Mouse (Mus musculus): ENCODE results near the gene Med26.
A peak's percentile ranks its signal among the peaks of the same experiment; 100 is the strongest.

Med26 gene

DNA sequence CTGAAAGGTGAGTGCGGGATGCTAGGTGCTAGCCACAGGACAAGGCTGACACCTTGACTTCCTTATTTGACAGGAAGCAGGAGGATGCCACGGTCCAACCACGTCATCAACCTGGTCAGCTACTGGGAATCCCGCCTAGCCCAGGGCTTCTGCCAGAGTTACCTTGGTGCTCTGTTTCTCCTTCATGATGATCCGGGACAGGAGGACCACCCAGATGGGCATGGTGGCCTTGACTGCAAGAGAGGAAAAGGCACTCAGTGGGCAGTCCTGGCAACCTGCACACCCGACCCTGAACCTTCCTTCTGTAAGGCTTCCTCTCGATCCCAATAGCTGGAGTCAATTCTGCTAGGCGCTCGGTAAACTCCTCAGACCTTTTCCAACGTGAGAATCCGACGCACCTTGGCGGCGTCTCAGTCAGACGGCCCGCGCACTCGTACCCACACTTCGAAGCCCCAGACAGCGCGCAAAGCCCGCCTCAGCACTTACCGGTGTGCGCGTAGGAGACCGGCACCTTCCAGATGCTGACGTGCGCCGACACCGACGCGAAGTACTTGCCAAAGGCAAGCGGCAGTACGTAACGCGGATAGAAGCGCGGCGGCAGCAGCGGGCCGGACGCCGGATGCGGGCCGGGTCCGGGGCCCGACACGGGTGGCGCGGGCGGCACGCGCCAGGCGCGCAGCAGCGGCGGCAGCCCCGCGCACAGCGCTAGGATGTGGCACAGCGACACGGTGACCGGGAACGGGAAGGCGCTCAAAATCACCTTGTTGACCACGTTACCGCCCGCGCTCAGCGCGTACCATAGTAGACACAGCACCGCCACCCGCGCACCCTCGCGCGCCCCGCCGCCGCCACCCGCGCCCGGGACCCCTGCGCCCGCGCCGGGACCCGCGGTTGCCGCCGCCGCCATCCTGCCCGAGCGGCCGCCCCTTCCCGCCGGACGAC, 56.1 kb downstream of the Med26 start, which contains the start of gene Slc35e1:
Slc35e1 (minus strand) TSS at position 935 of the 942 bp plus-strand sequence.
- peak; percentile 64 to 65 for DNase-seq (ENCODE audit: low spot score in 2 of 2)

DNA sequence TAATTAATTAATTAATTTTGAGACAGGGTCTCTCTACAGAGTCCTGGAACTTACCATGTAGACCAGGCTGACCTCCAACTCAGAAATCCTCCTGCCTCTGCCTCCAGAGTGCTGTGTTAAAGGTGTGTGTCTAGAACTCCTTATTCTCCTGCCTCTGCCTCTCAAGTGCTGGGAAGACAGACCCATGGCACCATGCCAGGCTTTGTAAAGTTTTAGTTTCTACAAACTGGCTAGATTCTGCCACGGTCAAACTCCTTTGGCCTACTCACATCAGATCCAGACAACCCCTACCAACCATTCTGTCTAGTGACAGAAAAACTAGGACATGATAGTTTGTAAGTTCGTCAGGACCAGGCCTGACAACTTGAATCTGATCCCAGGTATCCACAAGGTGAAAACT, 57.1 kb downstream of the Med26 start:
- no peak for DNase-seq (ENCODE audit: low spot score in 2 of 2)

DNA sequence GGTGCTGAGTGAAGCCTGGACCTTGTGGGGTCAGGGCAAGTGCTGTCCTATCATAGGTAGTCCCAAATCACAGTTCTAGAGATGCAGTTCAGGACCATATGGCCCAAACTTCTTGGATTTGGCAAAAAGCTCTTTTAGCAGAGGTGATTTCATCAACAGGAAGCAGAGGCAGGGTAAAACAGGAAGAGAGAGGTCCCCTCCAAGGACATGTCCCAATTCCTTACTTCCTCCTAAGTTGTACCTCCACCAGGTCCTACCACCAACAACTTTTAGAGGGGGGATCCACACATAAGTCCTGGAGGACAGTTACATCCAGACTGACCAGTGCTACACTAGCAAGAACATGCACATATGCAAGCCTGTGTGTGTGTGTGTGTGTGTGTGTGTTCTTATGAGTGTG, 61.1 kb downstream of the Med26 start:
- no peak for DNase-seq (ENCODE audit: low spot score in 2 of 2)

DNA sequence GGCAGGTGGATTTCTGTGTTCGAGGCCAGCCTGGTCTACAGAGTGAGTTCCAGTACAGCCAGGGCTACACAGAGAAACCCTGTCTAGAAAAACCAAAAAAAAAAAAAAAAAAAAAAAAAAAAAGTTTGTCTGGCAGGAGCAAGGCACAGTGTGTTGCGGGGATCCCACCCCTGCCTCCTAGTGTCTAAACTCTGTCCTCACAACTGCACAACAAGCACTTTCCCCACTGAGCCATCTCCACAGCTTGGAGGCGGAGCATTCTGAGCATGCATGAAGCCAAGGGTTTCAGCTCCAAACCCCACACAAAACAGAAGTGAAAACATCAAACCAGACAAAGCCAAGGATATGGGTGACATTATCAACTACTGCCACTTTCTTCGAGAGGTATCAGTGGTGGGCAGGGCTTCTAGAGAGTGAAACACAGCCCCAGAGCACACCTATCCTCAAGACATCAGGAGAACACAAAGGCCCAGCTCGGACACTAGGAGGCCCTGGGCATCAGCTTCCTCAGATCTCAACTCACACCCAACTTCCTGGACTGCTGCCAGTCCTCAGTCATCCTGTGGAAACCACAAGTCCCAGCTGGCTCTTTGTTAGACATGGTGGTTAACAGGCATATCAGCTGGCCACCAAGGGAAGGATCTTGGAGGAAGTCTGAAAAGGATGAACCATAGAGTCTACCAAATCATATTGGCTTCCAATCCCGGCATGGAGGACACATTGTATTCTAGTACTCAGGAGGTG, 62.4 kb downstream of the Med26 start:
- peak; percentile 15 to 30 for DNase-seq (ENCODE audit: low spot score in 2 of 2)

DNA sequence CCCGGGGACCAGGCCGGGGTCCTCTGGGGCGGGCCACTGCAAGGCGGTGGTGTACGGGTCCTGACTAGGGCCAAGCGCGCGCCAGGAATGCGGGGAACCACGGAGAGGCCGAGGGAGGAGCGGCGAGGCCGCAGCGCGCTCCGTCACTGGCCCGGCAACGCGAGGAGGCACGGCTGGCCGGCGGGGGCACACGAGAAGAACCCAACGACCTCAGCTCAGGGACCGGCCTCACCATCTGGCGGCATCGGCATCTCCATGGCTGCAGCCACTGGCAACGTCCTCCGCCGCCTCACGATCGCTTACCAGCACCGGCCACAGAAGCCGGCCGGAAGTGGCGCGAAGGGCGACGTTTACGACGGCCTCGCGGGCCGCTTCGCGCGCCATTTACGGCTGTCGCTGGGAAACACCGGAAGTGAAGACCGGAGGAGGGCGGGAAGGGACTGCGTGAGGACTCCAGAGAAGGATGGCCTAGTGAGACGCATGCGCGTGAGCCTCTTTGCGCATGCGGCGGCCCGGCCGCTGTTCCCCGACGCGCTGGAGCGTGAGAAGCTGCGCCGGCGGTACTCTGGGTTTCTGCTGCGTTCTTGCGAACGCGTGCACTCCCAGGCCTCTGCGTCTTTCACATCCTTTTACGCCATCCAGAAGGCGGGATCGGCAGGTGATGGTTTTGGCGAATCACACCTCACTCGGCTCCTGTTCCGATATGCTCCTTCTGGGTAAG, 73.1 kb downstream of the Med26 start, which contains the start of gene Cherp:
Cherp (minus strand) TSS at position 401 of the 721 bp plus-strand sequence.
- peak; percentile 96 to 97 for DNase-seq (ENCODE audit: low spot score in 2 of 2)

DNA sequence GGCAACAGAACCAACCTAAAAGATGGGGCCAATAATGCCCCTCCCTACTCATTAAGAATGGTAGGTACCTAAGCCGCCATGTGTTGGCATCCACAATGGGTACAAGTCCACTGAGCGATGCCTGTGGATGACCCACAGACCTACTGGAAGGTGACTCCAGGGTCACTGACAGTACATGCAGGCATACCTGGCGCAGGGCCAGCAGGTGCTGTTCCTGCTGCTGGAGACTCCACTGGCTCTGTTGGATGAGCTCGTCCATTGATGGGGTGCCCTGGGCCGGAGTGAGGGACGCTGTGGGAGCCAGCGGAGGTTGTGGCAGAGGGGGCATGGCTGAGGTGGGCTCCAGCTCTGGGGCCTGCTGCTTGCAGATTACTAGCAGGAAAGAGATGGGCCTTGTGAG, 77.4 kb downstream of the Med26 start:
- DNase-seq (ENCODE audit: low spot score in 2 of 2): no peak

DNA sequence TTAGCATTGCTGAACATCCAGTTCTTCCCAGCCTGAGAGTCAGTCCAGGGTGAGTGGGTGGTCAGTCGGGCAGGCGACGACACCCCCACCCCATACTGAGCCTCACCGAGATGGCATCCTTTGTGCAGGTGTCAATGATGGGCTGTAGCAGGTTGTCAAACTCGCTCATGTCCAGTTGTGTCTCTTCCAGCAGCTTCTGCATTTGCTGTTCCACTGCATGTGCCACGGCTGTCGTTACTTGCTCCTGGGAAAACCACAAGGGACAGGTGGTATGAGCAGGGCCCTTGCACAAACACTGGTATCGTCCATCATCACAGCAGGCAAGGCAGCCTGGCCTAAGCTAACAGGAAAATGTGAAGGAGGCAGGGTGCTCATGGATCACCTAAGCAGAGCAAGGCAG, 78.1 kb downstream of the Med26 start:
- no peak for DNase-seq (ENCODE audit: low spot score in 2 of 2)

DNA sequence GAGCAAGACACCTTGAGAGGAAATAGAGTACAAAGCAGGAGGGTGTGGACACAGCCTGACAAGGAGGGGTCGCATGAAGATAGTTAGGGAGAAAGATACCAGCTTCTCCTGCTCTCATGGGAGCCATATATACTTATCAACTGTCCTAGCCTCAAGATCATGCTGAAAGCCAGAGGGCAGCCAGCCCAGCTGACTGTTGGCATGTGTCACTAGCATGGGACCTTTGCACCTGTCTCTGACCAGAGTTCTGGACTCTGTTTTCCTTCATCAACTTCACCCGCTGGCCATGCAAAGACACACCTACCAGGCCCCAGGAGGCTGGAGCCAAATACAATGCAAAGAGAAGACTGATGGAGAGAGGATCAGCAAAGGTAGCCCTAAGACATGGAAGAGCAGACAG, 78.8 kb downstream of the Med26 start:
- no peak for DNase-seq (ENCODE audit: low spot score in 2 of 2)

DNA sequence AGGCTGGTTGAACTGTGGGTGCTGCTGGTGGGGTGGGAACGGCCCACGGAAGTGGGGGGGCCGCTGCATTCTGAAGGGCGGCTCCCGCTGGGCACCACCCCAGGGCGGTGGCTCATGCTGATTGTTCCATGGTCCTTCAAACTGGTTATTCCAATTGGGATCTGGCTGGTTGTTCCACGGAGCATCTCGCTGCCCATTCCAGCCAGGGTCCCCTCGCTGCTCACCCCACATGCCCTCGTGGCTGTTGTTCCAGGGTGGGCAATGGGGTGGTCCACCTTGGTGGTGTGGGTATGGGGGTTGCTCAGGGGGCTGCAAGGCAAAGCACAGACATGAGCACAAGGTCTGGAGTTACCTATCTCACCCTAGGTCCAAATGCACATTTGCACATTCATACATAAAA, 83.9 kb downstream of the Med26 start:
- DNase-seq (ENCODE audit: low spot score in 2 of 2): no peak

DNA sequence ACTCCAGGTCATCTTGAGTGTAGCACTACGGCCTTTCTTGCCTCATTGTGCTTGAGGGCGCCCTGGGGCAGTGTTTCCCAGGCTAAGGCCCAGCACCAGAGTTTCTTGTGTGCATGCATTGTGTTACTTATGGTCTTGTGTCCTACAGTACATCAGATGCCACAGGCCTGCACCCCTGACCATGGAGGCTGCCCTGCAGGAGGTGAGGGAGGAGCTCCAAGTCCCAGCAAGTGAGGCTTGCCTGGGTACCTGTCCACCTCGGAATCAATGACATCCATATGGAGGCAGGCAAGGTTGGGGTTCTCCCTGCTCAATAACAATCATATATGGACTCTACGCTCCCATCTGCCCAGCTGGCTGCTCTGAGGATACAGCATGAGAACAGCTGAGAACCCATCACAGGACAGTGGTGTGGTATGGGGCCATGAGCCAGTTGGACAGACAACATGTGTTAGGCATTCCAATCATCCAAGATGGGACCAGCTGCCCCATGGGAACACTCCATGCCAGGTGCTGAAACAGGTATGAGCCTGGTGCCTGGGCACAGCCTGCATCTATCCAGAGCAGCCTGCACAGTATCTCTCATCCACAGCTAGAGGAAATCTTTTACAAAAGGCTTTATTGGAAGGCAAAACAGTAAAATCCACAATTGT, 88.1 kb downstream of the Med26 start:
- DNase-seq (ENCODE audit: low spot score in 2 of 2): no peak

DNA sequence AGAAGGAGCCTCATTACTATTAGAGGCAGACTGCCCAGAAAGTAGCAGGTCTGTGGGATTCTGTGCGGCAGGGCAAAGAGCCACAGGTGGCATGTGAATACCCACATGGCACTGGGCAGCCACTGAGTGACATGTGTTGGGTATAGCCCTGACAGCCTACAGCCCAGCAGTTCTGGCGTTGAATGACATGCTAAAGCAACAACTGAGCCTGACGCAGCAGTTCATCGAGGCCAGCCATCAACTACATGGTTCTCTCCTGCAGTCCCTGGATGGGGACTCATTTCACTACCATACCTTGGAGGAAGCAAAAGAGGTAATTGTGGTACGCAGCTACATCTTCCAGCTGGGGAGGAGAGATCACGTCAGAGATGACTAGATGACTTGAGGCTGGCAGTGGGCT, 89.6 kb downstream of the Med26 start:
- no peak for DNase-seq (ENCODE audit: low spot score in 2 of 2)

DNA sequence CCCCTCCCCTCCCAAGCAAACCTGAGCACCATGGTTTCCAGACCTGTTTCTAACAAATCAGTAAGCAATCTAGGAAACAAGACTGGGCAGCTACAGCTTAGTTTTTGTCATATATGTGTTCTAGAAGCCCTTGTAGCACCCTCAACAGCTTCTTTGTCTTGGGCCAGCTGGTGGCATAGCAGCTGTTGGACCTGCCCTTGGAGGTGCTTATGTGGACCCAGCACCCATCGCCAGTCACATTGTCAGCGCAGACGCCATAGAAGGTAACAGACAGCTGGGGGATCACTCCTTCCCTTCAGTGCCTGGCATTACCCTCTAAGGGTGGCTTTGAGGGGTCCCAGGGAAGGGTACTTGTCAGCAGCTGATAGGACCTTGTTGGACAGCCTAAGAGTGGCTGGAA, 90.3 kb downstream of the Med26 start:
- DNase-seq (ENCODE audit: low spot score in 2 of 2): no peak

DNA sequence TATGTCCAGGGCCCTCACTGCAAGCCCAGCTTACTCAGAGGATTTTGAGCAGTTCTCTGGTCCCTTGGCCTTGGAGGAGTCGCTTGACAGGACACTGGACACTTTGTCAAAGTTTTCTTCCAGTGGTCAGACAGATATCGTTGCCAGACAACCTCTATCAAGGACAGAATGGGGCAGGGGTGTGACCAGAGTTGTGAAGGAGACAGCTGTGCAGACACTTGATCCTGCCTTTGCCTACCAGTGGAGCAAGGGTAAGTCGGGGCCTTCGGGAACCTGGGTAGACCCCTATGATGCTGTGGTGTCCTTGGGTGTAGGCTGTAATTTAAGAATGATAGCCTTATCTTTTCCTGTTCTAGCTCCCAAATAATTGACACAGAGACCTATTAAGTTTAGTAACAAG, 92.8 kb downstream of the Med26 start:
- no peak for DNase-seq (ENCODE audit: low spot score in 2 of 2)

DNA sequence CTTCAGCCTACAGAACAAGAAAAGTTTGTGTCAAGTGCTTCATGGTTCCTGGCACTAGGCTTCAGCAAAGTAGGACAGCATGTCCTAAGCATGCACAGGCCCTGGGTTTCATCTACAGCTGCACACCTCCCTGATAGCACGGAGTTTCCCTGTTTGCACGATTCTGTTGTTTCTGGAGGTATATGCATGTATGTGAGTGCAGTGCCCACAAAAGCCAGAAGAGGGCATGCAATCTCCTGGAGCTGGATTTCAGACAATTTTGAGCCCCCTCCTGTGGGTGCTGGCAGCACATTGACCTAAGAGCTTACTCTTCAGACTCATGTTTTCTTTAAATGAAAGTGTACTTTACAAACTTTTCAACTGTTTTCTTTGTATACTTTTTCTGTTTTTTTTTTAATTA, 94.2 kb downstream of the Med26 start:
- no peak for DNase-seq (ENCODE audit: low spot score in 2 of 2)

DNA sequence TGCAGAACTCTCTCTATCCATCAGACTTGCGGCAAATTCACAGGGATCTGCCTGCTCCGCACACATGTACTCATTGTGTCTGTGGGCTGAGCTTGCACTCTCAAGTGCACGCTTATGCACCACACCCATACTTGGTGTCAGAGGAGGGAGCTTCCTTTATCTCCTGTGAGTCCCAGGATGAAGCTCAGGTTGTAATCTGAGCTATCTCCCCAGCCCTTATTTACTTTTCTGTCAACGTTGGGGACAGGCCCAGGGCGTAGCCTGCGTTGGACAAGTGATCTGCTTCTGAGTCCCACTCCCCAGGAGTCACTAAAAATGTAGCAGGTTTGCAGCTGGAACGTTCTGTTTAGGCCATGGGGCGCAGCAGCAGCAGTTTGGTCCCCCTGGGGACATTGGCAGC, 96.6 kb downstream of the Med26 start:
- DNase-seq (ENCODE audit: low spot score in 2 of 2): no peak

DNA sequence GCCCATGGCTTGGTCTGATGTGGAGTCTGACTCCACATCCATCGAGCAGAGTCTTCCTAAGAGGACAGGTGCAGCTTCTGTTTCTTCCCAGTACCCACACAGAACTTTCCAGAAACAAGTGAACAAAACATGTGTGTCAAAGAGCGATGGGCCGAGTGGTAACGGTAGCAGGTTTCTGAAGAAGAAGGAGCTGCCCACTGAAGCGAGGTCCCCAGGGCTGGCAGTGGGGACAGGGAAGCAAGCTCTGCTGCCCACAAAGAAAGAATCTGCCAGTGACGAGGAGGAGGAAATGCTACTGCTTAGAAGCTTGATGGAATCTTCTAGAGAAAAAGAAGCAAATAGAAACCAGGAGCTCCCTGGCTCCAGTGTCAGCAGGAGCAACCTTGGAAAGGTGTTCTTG, 103.0 kb downstream of the Med26 start:
- DNase-seq (ENCODE audit: low spot score in 2 of 2): peak in 1 of 2 experiments; percentile 26
